Mouse (Mus musculus) limb, embryonic 11.5 days (tissue): ENCODE data around the gene Suds3. TPM values are rescaled to one million over a fixed set of nuclear protein-coding genes. Genes with fewer than 3 reads are reported as not detected.

ENCODE experiments used
- ATAC-seq: fragments of 200-750 bp; cut with Nextera tagmentation; 2 replicates; pipeline ENCODE4 v1.8.0; 2017; ENCODE audit warnings: low read depth; ENCODE audit not compliant: insufficient number of reproducible peaks, low FRiP score, low TSS enrichment
- DNase-seq: peaks from one replicate; pipeline ENCODE4 v3.0.0-alpha.2; 2015; ENCODE audit warnings: low spot score
- H3K27ac ChIP-seq: fragments of 300-500 bp; sonication (generic); replicated peaks from 2 replicates; pipeline ENCODE4 v1.5.1; 2014; ENCODE audit warnings: low read depth, mild to moderate bottlenecking, low read length
- H3K27me3 ChIP-seq: fragments of 300-500 bp; sonication (generic); 2 replicates; pipeline ENCODE4 v1.6.1; 2014; ENCODE audit warnings: mild to moderate bottlenecking, low read length, mixed read lengths; ENCODE audit not compliant: control insufficient read depth, insufficient read depth
- H3K36me3 ChIP-seq: fragments of 300-500 bp; sonication (generic); 2 replicates; pipeline ENCODE4 v1.6.1; 2014; ENCODE audit warnings: mild to moderate bottlenecking, low read length, moderate library complexity, mixed read lengths; ENCODE audit not compliant: control insufficient read depth, insufficient read depth
- H3K4me1 ChIP-seq: fragments of 300-500 bp; sonication (generic); 2 replicates; pipeline ENCODE4 v1.6.1; 2014; ENCODE audit warnings: low read length, mixed read lengths; ENCODE audit not compliant: control insufficient read depth, insufficient read depth
- H3K4me2 ChIP-seq: fragments of 300-500 bp; sonication (generic); 2 replicates; pipeline ENCODE4 v1.6.1; 2014; ENCODE audit warnings: low read depth, mild to moderate bottlenecking, moderate library complexity; ENCODE audit not compliant: severe bottlenecking
- H3K4me3 ChIP-seq: fragments of 300-500 bp; sonication (generic); 2 replicates; pipeline ENCODE4 v1.5.1; 2014; ENCODE audit warnings: low read depth, low read length
- H3K9ac ChIP-seq: fragments of 300-500 bp; sonication (generic); 2 replicates; pipeline ENCODE4 v1.6.1; 2014; ENCODE audit warnings: mild to moderate bottlenecking, low read length
- H3K9me3 ChIP-seq: fragments of 300-500 bp; sonication (generic); 2 replicates; pipeline ENCODE4 v1.6.1; 2016; ENCODE audit warnings: low read length; ENCODE audit not compliant: control insufficient read depth
- WGBS: fragments of 180-500 bp; shearing (Covaris S2); extraction: QIAGEN DNeasy Blood & Tissue Kit; methylation state at CpG from one replicate; pipeline ENCODE4 v1.1.7; 2014; 5-methylcytosine and 5-hydroxymethylcytosine counted together
- polyA plus RNA-seq: library from polyadenylated mRNA; unstranded; fragments of >200 nt; fragmentation: Nextera tagmentation; extraction: Ambion mirVana; gene quantifications from 2 replicates; pipeline ENCODE4 v1.2.1, GENCODE M21; 2014

Gene Suds3
- polyA plus RNA-seq, 1 experiment from 2014 or later: 54.0 TPM

- H3K4me1 ChIP-seq: peaks cover 10% of the 10 kb centered on the region; the same call in 1 of the 2 replicates
- ATAC-seq (no peak), DNase-seq (no peak)
- H3K4me2 ChIP-seq: no peak overlapping the region
- H3K27ac ChIP-seq: no peak overlapping the region
- no peaks in the 10 kb centered on the region for H3K9me3 ChIP-seq
- no peak overlapping the region for H3K4me3 ChIP-seq
- H3K9ac ChIP-seq: no peak overlapping the region
- WGBS: 88% methylated on average over 17 of the region's 17 CpGs
- no peaks in the 10 kb centered on the region for H3K27me3 ChIP-seq
- H3K36me3 ChIP-seq: no peaks in the 10 kb centered on the region
These were observed 17.6 kb upstream of the Suds3 start for GRCm38 (mm10) chr5:117133446-117134065.

DNA sequence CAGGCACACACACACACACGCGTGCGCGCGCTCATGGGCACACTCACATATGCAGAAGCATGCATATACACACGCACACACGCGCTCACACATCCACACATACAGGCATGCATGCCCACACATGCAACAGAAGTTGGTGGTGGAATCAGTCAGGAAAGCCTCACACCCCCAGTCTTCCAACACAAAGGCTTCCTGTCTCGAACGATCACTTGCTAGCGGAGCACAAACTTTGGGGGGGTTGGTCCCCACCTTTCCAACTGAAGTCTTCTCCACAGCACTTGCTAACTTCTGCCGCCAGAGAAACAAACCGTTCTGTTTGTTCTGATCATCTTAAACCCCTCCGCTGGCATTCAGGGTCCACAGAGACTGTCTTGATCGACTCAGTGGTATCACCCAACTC, 14.8 kb upstream of the Suds3 start:
- no peak overlapping the region for H3K27ac ChIP-seq
- peaks cover 5% of the 10 kb centered on the region; the same call in 1 of the 2 replicates for H3K4me1 ChIP-seq
- DNase-seq: no peak
- WGBS: 97% methylated on average over 15 of the region's 15 CpGs
- H3K4me2 ChIP-seq: no peak overlapping the region
- no peak overlapping the region for H3K9ac ChIP-seq
- no peaks in the 10 kb centered on the region for H3K27me3 ChIP-seq
- no peak overlapping the region for H3K4me3 ChIP-seq
- no peaks in the 10 kb centered on the region for H3K36me3 ChIP-seq
- no peak for ATAC-seq
- H3K9me3 ChIP-seq: no peaks in the 10 kb centered on the region

GRCm38 (mm10) chr5:117127051-117127450, 11.1 kb upstream of the Suds3 start:
- Histone ChIP-seq H3K9ac (no peak overlapping the region), H3K4me2 (no peak overlapping the region), H3K4me3 (no peak overlapping the region), H3K27me3 (no peaks in the 10 kb centered on the region), H3K27ac (no peak overlapping the region), H3K36me3 (no peaks in the 10 kb centered on the region), H3K4me1 (no peaks in the 10 kb centered on the region), H3K9me3 (no peaks in the 10 kb centered on the region)
- no peak for DNase-seq
- no peak for ATAC-seq
- WGBS: 89% methylated on average over 4 of the region's 4 CpGs

DNA sequence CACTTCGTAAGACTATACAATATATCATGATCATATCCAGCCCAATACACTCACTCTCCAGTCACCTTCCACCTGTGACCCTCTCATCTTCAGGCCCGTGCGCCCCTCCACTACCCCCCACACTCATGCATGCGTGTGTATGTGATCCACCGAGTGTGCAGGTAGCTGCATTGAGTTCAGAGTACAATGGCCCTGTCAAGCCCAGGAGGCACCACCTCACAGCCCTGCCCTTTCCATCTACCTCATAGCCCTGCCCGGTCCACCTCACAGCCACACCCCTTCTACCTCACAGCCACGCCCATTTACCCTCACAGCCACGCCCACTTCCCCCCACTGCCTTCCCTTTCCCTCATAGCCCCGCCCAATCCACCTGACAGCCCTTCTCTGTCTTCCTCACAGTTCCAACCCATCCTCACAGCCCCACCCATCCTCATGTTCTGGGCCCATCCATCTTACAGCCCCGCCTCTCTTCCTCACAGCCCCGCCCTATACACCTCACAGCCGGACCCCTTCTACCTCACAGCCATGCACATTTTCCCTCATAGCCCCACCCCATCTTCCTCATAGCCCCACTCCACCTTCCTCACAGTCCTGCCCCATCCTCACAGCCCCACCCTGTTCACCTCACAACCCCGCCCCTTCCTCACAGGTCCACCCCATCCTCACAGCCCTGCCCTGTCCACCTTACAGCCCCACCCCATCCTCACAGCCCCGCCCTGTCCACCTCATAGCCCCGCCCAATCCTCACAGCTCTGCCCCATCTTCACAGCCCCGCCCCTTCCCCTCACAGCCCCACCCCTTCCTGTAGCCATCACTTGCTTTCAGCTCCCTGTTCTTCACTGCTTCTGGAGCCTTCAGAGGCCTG, 9.8 kb upstream of the Suds3 start:
- ATAC-seq (no peak; the same call in 1 of the 2 replicates), DNase-seq (no peak)
- Histone ChIP-seq H3K9ac (no peak overlapping the region), H3K9me3 (no peaks in the 10 kb centered on the region), H3K27ac (no peak overlapping the region), H3K4me2 (no peak overlapping the region), H3K36me3 (no peaks in the 10 kb centered on the region), H3K27me3 (peaks cover 5% of the 10 kb centered on the region; the same call in 1 of the 2 replicates), H3K4me3 (no peak overlapping the region), H3K4me1 (0 out of 2 replicates have a peak, but pooled peaks cover 3% of the 10 kb centered on the region)
- WGBS: 78% methylated on average over 16 of the region's 16 CpGs

DNA sequence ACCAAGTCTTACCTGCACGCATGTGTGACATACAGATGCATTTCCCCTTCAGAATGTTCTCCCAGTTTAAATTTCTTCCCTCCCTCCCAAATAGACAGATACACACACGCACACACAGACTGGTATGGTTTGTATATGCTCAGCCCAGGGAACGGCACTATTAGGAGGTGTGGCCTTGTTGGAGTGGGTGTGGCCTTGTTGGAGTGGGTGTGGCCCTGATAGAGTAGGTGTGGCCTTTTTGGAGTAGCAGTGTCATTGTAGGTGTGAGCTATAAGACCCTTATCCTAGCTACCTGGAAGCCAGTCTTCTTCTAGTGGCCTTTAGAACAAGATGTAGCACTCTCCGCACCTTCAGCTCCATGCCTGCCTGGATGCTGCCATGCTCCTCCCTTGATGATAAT, 7.9 kb upstream of the Suds3 start:
- Histone ChIP-seq H3K4me1 (0 out of 2 replicates have a peak, but pooled peaks cover 6% of the 10 kb centered on the region), H3K4me2 (no peak overlapping the region), H3K4me3 (no peak overlapping the region), H3K9me3 (no peaks in the 10 kb centered on the region), H3K27me3 (peaks cover 5% of the 10 kb centered on the region; the same call in 1 of the 2 replicates), H3K36me3 (no peaks in the 10 kb centered on the region), H3K27ac (no peak overlapping the region), H3K9ac (no peak overlapping the region)
- WGBS: 93% methylated on average over 4 of the region's 4 CpGs
- ATAC-seq (no peak), DNase-seq (no peak)

DNA sequence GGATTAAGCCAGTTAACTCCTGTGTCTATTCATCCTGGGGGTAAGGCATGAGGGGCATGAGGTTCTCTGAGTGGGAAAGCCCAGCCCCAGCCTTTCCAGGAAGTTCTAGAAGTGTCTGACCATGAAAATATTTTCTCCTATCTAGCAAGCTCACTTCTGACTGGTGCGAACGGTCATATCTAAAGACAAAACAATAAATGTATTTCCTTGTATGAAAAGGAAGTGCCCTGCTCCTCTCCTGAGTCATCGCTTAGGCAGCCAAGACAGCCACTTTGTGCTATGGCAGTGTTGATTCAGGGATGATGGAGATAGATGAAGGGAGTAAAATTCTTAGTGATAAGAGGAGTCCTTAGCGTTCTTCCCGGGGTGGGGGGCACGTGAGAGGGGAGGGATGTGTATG, 7.2 kb upstream of the Suds3 start:
- Histone ChIP-seq H3K4me2 (no peak overlapping the region), H3K9ac (no peak overlapping the region), H3K27me3 (peaks cover 5% of the 10 kb centered on the region; the same call in 1 of the 2 replicates), H3K9me3 (no peaks in the 10 kb centered on the region), H3K36me3 (no peaks in the 10 kb centered on the region), H3K27ac (no peak overlapping the region), H3K4me3 (no peak overlapping the region), H3K4me1 (0 out of 2 replicates have a peak, but pooled peaks cover 6% of the 10 kb centered on the region)
- DNase-seq (no peak), ATAC-seq (no peak)
- 89% methylated on average over 6 of the region's 6 CpGs for WGBS

GRCm38 (mm10) chr5:117121657-117122056, 5.7 kb upstream of the Suds3 start:
- no peak overlapping the region for H3K27ac ChIP-seq
- no peaks in the 10 kb centered on the region for H3K36me3 ChIP-seq
- H3K27me3 ChIP-seq: peaks cover 5% of the 10 kb centered on the region; the same call in 1 of the 2 replicates
- WGBS: 2% methylated on average over 2 of the region's 2 CpGs
- no peak for ATAC-seq
- H3K9ac ChIP-seq: no peak overlapping the region
- H3K4me1 ChIP-seq: 0 out of 2 replicates have a peak, but pooled peaks cover 6% of the 10 kb centered on the region
- DNase-seq: no peak
- no peaks in the 10 kb centered on the region for H3K9me3 ChIP-seq
- H3K4me2 ChIP-seq: no peak overlapping the region
- H3K4me3 ChIP-seq: no peak overlapping the region
